Comparison of ENCODE assay signal across 25 mouse cellular contexts in genomic region chr7:51964681-51965080, GRCm38 (mm10). TPM values are rescaled to one million over a fixed set of nuclear protein-coding genes. Genes with fewer than 3 reads are reported as not detected.
DNase-seq lines count a peak whose midpoint lies in the region.
"Had no signal": no experiment of that assay in that cellular context is flagged by ENCODE, and none has a peak within 500 bp of the region (broad histone marks: within the 10 kb centered on the region; RNA-seq: fewer than 3 reads in every experiment).

No protein-coding gene starts in this region.

- peak; percentile 10 to 60 for DNase-seq in layer of hippocampus, adult 18-20 months (ENCODE audit: low spot score in 2 of 2)
- DNase-seq in layer of hippocampus, postnatal 14 days (ENCODE audit: low spot score in 2 of 2), result no peak
- peak; percentile 14 for DNase-seq in right cerebral cortex, postnatal 25 days
- DNase-seq in right cerebral cortex, postnatal 4 days, result no peak
- DNase-seq in brain, adult 2 months (ENCODE audit: low read depth, low spot score), result peak; percentile 75
- DNase-seq in heart, embryonic 10.5 days (ENCODE audit: low spot score), result no peak
- DNase-seq in lung, postnatal 36 days, result no peak
- DNase-seq: cerebellum, adult 11-12 months; gastrocnemius, postnatal 36 days; kidney, adult 11 months; liver; thymus, postnatal 25 days had no signal

- 86% methylated on average over 7 of the region's 7 CpGs for WGBS in heart, embryonic 10.5 days

- no peaks in the 10 kb centered on the region for H3K9me3 ChIP-seq in heart, embryonic 10.5 days
- H3K9me3 ChIP-seq: hindbrain, embryonic 10.5 days; midbrain, embryonic 12.5 days; neural tube, embryonic 12.5 days had no signal

- H3K36me3 ChIP-seq in heart, embryonic 10.5 days, result no peaks in the 10 kb centered on the region
- H3K36me3 ChIP-seq: hindbrain, embryonic 10.5 days; midbrain, embryonic 12.5 days; neural tube, embryonic 12.5 days had no signal

- no peaks in the 10 kb centered on the region for H3K4me1 ChIP-seq in heart, embryonic 10.5 days
- H3K4me1 ChIP-seq: neural tube, embryonic 12.5 days had no signal

- no peak overlapping the region for H3K4me3 ChIP-seq in heart, embryonic 10.5 days
- H3K4me3 ChIP-seq: hindbrain, embryonic 10.5 days; midbrain, embryonic 12.5 days; neural tube, embryonic 12.5 days had no signal

- H3K27me3 ChIP-seq in heart, embryonic 10.5 days (ENCODE audit: insufficient read depth, poor library complexity, severe bottlenecking), result no peaks in the 10 kb centered on the region
- H3K27me3 ChIP-seq: midbrain, embryonic 12.5 days; neural tube, embryonic 12.5 days had no signal

- no peak overlapping the region for H3K27ac ChIP-seq in heart, embryonic 10.5 days
- H3K27ac ChIP-seq: hindbrain, embryonic 10.5 days; kidney, postnatal 0 days; midbrain, embryonic 12.5 days; neural tube, embryonic 12.5 days had no signal

RNA-seq across cellular contexts. Expression of gene Svip, which starts 41.1 kb away (rescaled TPM):
- 10 to 100 TPM; 37.9 to 40.0 TPM for total RNA-seq in layer of hippocampus, adult 18-20 months (2021)
- total RNA-seq in layer of hippocampus, postnatal 14 days (2021), result 10 to 100 TPM; 28.2 to 29.2 TPM
- 10.2 and 19.4 TPM in 2 replicates for polyA plus RNA-seq in heart, embryonic 10.5 days (2016; fragmentation: Nextera tagmentation; extraction: Ambion mirVana)

RNA-seq across cellular contexts. Expression of gene 1700015G11Rik, which starts 50.8 kb away (rescaled TPM):
- total RNA-seq in layer of hippocampus, adult 18-20 months (2021), result not detected
- not detected for total RNA-seq in layer of hippocampus, postnatal 14 days (2021)
- not detected in 2 replicates for polyA plus RNA-seq in heart, embryonic 10.5 days (2016; fragmentation: Nextera tagmentation; extraction: Ambion mirVana)
- total RNA-seq: ES-E14; gastrocnemius, postnatal 36 days; megakaryocyte progenitor cell, adult 5-6 weeks; monocyte, adult 5-6 weeks had no signal
- polyA plus RNA-seq: activated CD4-positive, CD25-positive, alpha-beta regulatory T cell, adult 4 months; forebrain, embryonic 11.5 days; heart, postnatal 0 days; hindbrain, embryonic 10.5 days; kidney, postnatal 0 days; liver, embryonic 16.5 days; lung, postnatal 0 days; midbrain, embryonic 12.5 days; neural tube, embryonic 12.5 days; small intestine, adult 2 months had no signal

Comparison
In these comparisons a context has a peak if more than half of its experiments do, and no peak if none do; other contexts are left out.
1. DNase-seq: peak in layer of hippocampus, adult 18-20 months (2 of 2), right cerebral cortex, postnatal 25 days (single experiment) and brain, adult 2 months (single experiment); none in layer of hippocampus, postnatal 14 days (0 of 2), right cerebral cortex, postnatal 4 days (single experiment), heart, embryonic 10.5 days (single experiment) and lung, postnatal 36 days (single experiment).